Mouse (Mus musculus): ENCODE measurements around the gene Hoxd4. TPM values are rescaled to one million over a fixed set of nuclear protein-coding genes. Genes with fewer than 3 reads are reported as not detected.

Hoxd4 gene
- 10 to 100 TPM; 21.5 to 29.5 TPM for total RNA-seq (2021)
- long read RNA-seq, experiment 1, partial matches to known transcripts, result 0 of 1 reads
- long read RNA-seq, experiment 1, other reads (novel, unspliced or antisense), result 1 of 1 reads
- long read RNA-seq, experiment 2, partial matches to known transcripts, result 0 of 3 reads
- long read RNA-seq, experiment 2, other reads (novel, unspliced or antisense), result 3 of 3 reads

- peak in 1 of 2 experiments; percentile 43 for DNase-seq (ENCODE audit: low spot score in 2 of 2)
These were observed at the start of gene Hoxd4, which contains the start of gene Hoxd3 for GRCm38 (mm10) chr2:74711721-74712621. TSS of gene Hoxd4 (plus strand) at chr2:74711929. TSS of gene Hoxd3 (plus strand) at chr2:74711927.

GRCm38 (mm10) chr2:74663291-74663925, 48.3 kb upstream of the Hoxd4 start:
- no peak for DNase-seq (ENCODE audit: low spot score in 2 of 2)

- DNase-seq (ENCODE audit: low spot score in 2 of 2), result no peak
These were observed 45.3 kb upstream of the Hoxd4 start for GRCm38 (mm10) chr2:74666411-74666810.

GRCm38 (mm10) chr2:74667191-74667841, 44.4 kb upstream of the Hoxd4 start:
- no peak for DNase-seq (ENCODE audit: low spot score in 2 of 2)

- no peak for DNase-seq (ENCODE audit: low spot score in 2 of 2)
These were observed 43.8 kb upstream of the Hoxd4 start, which contains the start of gene Hoxd13 for GRCm38 (mm10) chr2:74667842-74668357. TSS of gene Hoxd13 (plus strand) at chr2:74668310.

- no peak for DNase-seq (ENCODE audit: low spot score in 2 of 2)
These were observed 43.1 kb upstream of the Hoxd4 start for GRCm38 (mm10) chr2:74668370-74669229.

- DNase-seq (ENCODE audit: low spot score in 2 of 2), result no peak
These were observed 42.5 kb upstream of the Hoxd4 start for GRCm38 (mm10) chr2:74669230-74669578.

GRCm38 (mm10) chr2:74669650-74670235, 42.0 kb upstream of the Hoxd4 start:
- DNase-seq (ENCODE audit: low spot score in 2 of 2), result no peak

GRCm38 (mm10) chr2:74670632-74671188, 41.0 kb upstream of the Hoxd4 start:
- DNase-seq (ENCODE audit: low spot score in 2 of 2), result no peak

GRCm38 (mm10) chr2:74671847-74672246, 39.9 kb upstream of the Hoxd4 start:
- no peak for DNase-seq (ENCODE audit: low spot score in 2 of 2)

- no peak for DNase-seq (ENCODE audit: low spot score in 2 of 2)
These were observed 39.0 kb upstream of the Hoxd4 start for GRCm38 (mm10) chr2:74672481-74673362.

GRCm38 (mm10) chr2:74673835-74674425, 37.8 kb upstream of the Hoxd4 start:
- DNase-seq (ENCODE audit: low spot score in 2 of 2), result no peak

GRCm38 (mm10) chr2:74674881-74675665, 36.7 kb upstream of the Hoxd4 start, which contains the start of gene Hoxd12:
TSS of gene Hoxd12 (plus strand) at chr2:74675013.
- no peak for DNase-seq (ENCODE audit: low spot score in 2 of 2)

- no peak for DNase-seq (ENCODE audit: low spot score in 2 of 2)
These were observed 36.0 kb upstream of the Hoxd4 start for GRCm38 (mm10) chr2:74675666-74676282.

- no peak for DNase-seq (ENCODE audit: low spot score in 2 of 2)
These were observed 35.2 kb upstream of the Hoxd4 start for GRCm38 (mm10) chr2:74676376-74677052.

GRCm38 (mm10) chr2:74677106-74677505, 34.6 kb upstream of the Hoxd4 start:
- DNase-seq (ENCODE audit: low spot score in 2 of 2), result no peak

All from adrenal gland, postnatal 4 days (tissue).